Mouse (Mus musculus) brain, embryonic 14.5 days (tissue): ENCODE data around the gene Pard6a. TPM values are rescaled to one million over a fixed set of nuclear protein-coding genes. Genes with fewer than 3 reads are reported as not detected.

Source experiments
- DNase-seq: peaks from one replicate; pipeline ENCODE4 v3.0.0-alpha.2; 2011; ENCODE audit warnings: low read depth
- CTCF ChIP-seq: fragments of 200-500 bp; IDR thresholded peaks from 2 replicates; pipeline ENCODE4 v1.5.1; 2012; ENCODE audit warnings: inconsistent platforms, mild to moderate bottlenecking, moderate library complexity, borderline replicate concordance; ENCODE audit not compliant: insufficient read depth, insufficient read length; ENCODE audit errors: extremely low read depth
- POLR2A ChIP-seq: fragments of 200-500 bp; IDR thresholded peaks from 2 replicates; pipeline ENCODE4 v1.6.1; 2012; ENCODE audit warnings: mild to moderate bottlenecking, inconsistent platforms, borderline replicate concordance; ENCODE audit not compliant: poor library complexity, insufficient read depth, insufficient read length, severe bottlenecking; ENCODE audit errors: extremely low read depth
- polyA plus RNA-seq: library from polyadenylated mRNA; depleted of rRNA; stranded (reverse); fragments of >200 nt; gene quantifications from 2 replicates; pipeline ENCODE4 v1.2.3, GENCODE M21; 2012

Pard6a gene
- polyA plus RNA-seq, 1 experiment: 40.7 TPM

- no peak for DNase-seq
- TF ChIP-seq CTCF (no peak), POLR2A (no peak)
Observed at GRCm38 (mm10) chr8:105704146-105704812, 3.3 kb downstream of the Pard6a start.

- TF ChIP-seq CTCF: no peak
- no peak for TF ChIP-seq POLR2A
- no peak for DNase-seq
Observed at GRCm38 (mm10) chr8:105704955-105705354, 4.0 kb downstream of the Pard6a start.

GRCm38 (mm10) chr8:105706426-105706825 lies 5.5 kb downstream of the Pard6a start:
- no peak for TF ChIP-seq CTCF
- no peak for TF ChIP-seq POLR2A
- no peak for DNase-seq

- DNase-seq: peak; percentile 97
- TF ChIP-seq CTCF: no peak
- TF ChIP-seq POLR2A: peak; percentile 26; the same call in 1 of the 2 replicates
Observed at GRCm38 (mm10) chr8:105707498-105708403, 6.8 kb downstream of the Pard6a start, which contains the start of the genes 4933405L10Rik and Enkd1. 4933405L10Rik (plus strand) TSS chr8:105707655. Enkd1 (minus strand) TSS chr8:105708210.

DNA sequence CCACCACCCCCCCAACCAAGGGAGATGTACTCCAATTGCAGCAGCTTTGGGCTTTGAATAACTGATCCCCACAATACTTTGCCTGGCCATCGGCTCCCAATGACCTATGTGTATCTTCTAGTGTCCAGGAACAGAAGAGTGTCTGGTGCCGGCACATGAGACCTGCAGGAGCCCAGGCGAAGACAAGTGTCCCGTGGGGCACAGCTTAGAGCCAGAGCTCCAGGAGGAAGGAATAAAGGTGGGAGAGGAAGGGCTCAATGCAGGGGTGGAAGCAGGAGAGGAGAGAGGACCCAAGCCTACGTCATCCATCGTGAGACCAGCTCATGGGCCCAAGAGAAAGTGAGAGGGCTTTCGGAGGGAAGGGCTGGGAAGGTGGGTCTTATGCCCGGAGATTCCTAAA lies 7.7 kb downstream of the Pard6a start:
- no peak for DNase-seq
- TF ChIP-seq POLR2A: no peak
- TF ChIP-seq CTCF: no peak

- no peak for DNase-seq
- TF ChIP-seq POLR2A: no peak
- no peak for TF ChIP-seq CTCF
Observed at GRCm38 (mm10) chr8:105709317-105709716, 8.4 kb downstream of the Pard6a start.

- DNase-seq: no peak
- no peak for TF ChIP-seq POLR2A
- TF ChIP-seq CTCF: no peak
Observed at GRCm38 (mm10) chr8:105712286-105712685, 11.3 kb downstream of the Pard6a start.

DNA sequence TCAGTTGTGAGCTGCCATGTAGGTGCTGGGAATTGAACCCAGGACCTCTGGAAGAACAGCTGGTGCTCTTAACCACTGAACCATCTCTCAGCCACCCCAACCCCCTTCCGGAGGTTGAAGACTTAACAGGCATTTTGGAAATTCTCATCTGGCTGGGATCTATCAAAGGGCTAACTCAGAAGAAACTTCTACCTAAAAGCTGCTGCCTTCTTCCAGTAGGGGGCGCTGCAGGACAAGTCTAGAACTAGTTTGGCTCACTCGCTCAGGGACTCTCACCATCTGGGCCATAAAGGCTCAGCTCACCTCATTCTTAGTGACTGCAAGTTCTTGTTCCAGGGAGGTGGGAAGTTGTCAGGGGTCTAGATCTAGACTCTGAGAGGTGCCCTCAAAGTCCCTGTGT lies 13.2 kb downstream of the Pard6a start:
- TF ChIP-seq POLR2A (no peak), CTCF (peak; percentile 83)
- peak; percentile 87 for DNase-seq

- no peak for TF ChIP-seq CTCF
- no peak for TF ChIP-seq POLR2A
- DNase-seq: no peak
Observed at GRCm38 (mm10) chr8:105715042-105715441, 14.1 kb downstream of the Pard6a start.

DNA sequence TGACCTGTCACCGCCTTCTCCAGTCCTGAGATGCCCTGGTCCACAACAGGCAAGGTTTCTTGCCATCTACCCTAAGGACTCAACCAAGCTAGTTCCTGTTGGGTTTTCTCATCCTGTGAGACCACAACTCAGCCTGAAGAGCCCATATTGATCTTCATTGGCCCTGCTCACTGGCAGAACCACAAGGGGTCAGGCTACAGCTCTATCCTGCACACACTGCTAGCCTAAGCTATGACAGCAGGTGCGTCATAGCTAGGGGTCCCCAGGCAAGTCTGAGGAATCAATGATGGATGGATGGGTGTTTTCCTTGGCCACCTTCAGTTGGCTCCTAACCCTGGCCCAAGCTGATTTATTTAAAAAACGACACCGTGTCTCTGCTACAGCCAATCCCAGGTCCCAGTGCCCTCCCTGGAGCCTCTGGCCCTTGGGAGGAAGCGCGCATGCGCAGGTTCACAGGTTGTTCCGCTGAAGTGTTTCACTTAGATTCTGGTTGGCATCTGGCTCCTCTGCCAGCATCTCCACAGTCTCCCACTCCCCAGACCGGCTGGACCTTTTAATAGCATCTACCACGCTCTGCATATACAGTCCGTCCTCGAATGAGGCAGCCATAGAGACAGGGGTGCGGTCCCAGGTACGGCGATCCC lies 15.5 kb downstream of the Pard6a start:
- TF ChIP-seq CTCF (no peak), POLR2A (no peak)

DNA sequence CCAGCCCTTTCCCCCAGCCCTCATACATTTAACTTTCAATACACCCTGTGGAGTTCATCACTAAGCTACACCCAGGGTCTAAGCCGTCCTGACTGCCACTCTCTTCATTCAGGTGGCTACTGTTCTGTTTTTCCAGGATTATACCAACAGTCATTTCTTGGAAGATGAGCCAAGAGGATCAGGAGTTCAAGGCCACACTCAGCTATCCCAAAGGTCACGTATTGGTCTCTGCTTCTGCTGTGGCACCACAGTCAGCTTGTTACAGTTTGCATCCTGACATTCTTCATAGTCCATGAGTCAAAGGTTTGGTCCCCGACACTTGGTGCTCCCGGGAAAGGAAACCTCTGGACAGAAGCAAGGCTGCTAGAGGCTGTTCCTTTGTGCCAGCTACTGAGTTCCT lies 18.7 kb downstream of the Pard6a start:
- TF ChIP-seq CTCF (no peak), POLR2A (no peak)
- DNase-seq: no peak

More for the DNA sequence above, 15.5 kb downstream of the Pard6a start:
- DNase-seq: no peak

GRCm38 (mm10) chr8:105722861-105723260 lies 21.9 kb downstream of the Pard6a start:
- no peak for TF ChIP-seq POLR2A
- TF ChIP-seq CTCF: no peak

More at GRCm38 (mm10) chr8:105722861-105723260, 21.9 kb downstream of the Pard6a start:
- no peak for DNase-seq
